Mouse (Mus musculus) heart, embryonic 14.5 days (tissue): ENCODE results near the gene Gm6020. TPM values are rescaled to one million over a fixed set of nuclear protein-coding genes. Genes with fewer than 3 reads are reported as not detected.
A peak's percentile ranks its signal among the peaks of the same experiment; 100 is the strongest.
"Not testable (repeated sequence)": the region's sequence is repeated elsewhere in the genome, so short reads cannot be mapped to it uniquely, and the experiment has no call there.

Experiments used
- ATAC-seq: fragments of 200-750 bp; cut with Nextera tagmentation; 2 replicates; pipeline ENCODE4 v1.8.0; 2017; ENCODE audit warnings: low read depth, moderate TSS enrichment; ENCODE audit not compliant: insufficient number of reproducible peaks, insufficient read depth, low FRiP score
- H3K27ac ChIP-seq, 2 experiments: fragments of 200-500 bp in 1 of 2; fragments of 300-500 bp in 1 of 2; sonication (generic) in 1 of 2; replicated peaks in 1 of 2; 2 replicates each; pipeline ENCODE4 v1.5.1; 2012 to 2014; ENCODE audit warnings: low read depth in 2 of 2, low read length in 2 of 2, control low read depth in 1 of 2, mild to moderate bottlenecking in 1 of 2, mixed read lengths in 1 of 2; ENCODE audit not compliant: control insufficient read depth in 1 of 2, insufficient read depth in 1 of 2
- H3K27me3 ChIP-seq: fragments of 300-500 bp; sonication (generic); 2 replicates; pipeline ENCODE4 v1.6.1; 2014; ENCODE audit warnings: mild to moderate bottlenecking, low read length, control low read depth; ENCODE audit not compliant: control insufficient read depth, insufficient read depth
- H3K36me3 ChIP-seq: fragments of 300-500 bp; sonication (generic); 2 replicates; pipeline ENCODE4 v1.6.1; 2014; ENCODE audit warnings: mild to moderate bottlenecking, control low read depth, low read length, mixed read lengths; ENCODE audit not compliant: control insufficient read depth, insufficient read depth
- H3K4me1 ChIP-seq, 2 experiments: fragments of 200-500 bp in 1 of 2; fragments of 300-500 bp in 1 of 2; sonication (generic) in 1 of 2; 2 replicates each; pipeline ENCODE4 v1.6.1; 2012 to 2014; ENCODE audit warnings: low read length in 2 of 2, control low read depth in 1 of 2, mixed read lengths in 1 of 2; ENCODE audit not compliant: control insufficient read depth in 2 of 2, insufficient read depth in 2 of 2
- H3K4me2 ChIP-seq: fragments of 300-500 bp; sonication (generic); 2 replicates; pipeline ENCODE4 v1.6.1; 2014; ENCODE audit warnings: mild to moderate bottlenecking, low read length
- H3K4me3 ChIP-seq, 2 experiments: fragments of 200-500 bp in 1 of 2; fragments of 300-500 bp in 1 of 2; sonication (generic) in 1 of 2; 2 replicates each; pipeline ENCODE4 v1.5.1; 2012 to 2014; ENCODE audit warnings: low read length in 2 of 2, mild to moderate bottlenecking in 2 of 2, control low read depth in 1 of 2, low read depth in 1 of 2, moderate library complexity in 1 of 2; ENCODE audit not compliant: control insufficient read depth in 1 of 2, insufficient read depth in 1 of 2
- H3K9ac ChIP-seq: fragments of 300-500 bp; sonication (generic); 2 replicates; pipeline ENCODE4 v1.6.1; 2014; ENCODE audit warnings: mild to moderate bottlenecking, low read length
- H3K9me3 ChIP-seq: fragments of 300-500 bp; sonication (generic); 2 replicates; pipeline ENCODE4 v1.6.1; 2016; ENCODE audit warnings: low read length, control low read depth; ENCODE audit not compliant: control insufficient read depth
- WGBS: fragments of 180-500 bp; shearing (Covaris S2); extraction: QIAGEN DNeasy Blood & Tissue Kit; methylation state at CpG from one replicate; pipeline ENCODE4 v1.1.7; 2014; 5-methylcytosine and 5-hydroxymethylcytosine counted together
- polyA plus RNA-seq: library from polyadenylated mRNA; unstranded; fragments of >200 nt; fragmentation: Nextera tagmentation; extraction: Ambion mirVana; gene quantifications from 2 replicates; pipeline ENCODE4 v1.2.1, GENCODE M21; 2014

The Gm6020 gene
- not detected in 2 replicates for polyA plus RNA-seq

GRCm38 (mm10) chr19:61183590-61183989 is at the start of gene Gm6020:
Gm6020 (plus strand) TSS chr19:61183890.
- H3K4me3 ChIP-seq, H3K27me3 ChIP-seq, H3K27ac ChIP-seq, H3K36me3 ChIP-seq, H3K9ac ChIP-seq, ATAC-seq, H3K4me1 ChIP-seq, H3K4me2 ChIP-seq: not testable (repeated sequence)
- WGBS: 66% methylated on average over 2 of the region's 2 CpGs
- H3K9me3 ChIP-seq: peaks cover 11% of the 10 kb centered on the region

GRCm38 (mm10) chr19:61138655-61139054 is 45.0 kb upstream of the Gm6020 start:
- H3K36me3 ChIP-seq: no peaks in the 10 kb centered on the region
- H3K27me3 ChIP-seq: no peaks in the 10 kb centered on the region
- no peak overlapping the region for H3K4me3 ChIP-seq
- no peak overlapping the region for H3K4me2 ChIP-seq
- H3K27ac ChIP-seq: no peak overlapping the region
- H3K4me1 ChIP-seq: peaks cover 0 to 10% of the 10 kb centered on the region in 2 experiments; a peak in 2 of 4 replicates
- H3K9ac ChIP-seq: no peak overlapping the region
- ATAC-seq: no peak
- H3K9me3 ChIP-seq: no peaks in the 10 kb centered on the region

- no peaks in the 10 kb centered on the region for H3K36me3 ChIP-seq
- H3K4me2 ChIP-seq: peak within 1 kb of the TSS; percentile 74
- H3K9ac ChIP-seq: peak within 1 kb of the TSS; percentile 82
- H3K27me3 ChIP-seq: no peaks in the 10 kb centered on the region
- peak within 1 kb of the TSS; percentile 71 to 87 for H3K4me3 ChIP-seq
- WGBS: under 1% methylated on average over 18 of the region's 18 CpGs
- ATAC-seq: peak; percentile 96
- H3K27ac ChIP-seq: peak within 1 kb of the TSS; percentile 29 to 57
- peaks cover 0 to 10% of the 10 kb centered on the region in 2 experiments; a peak in 2 of 4 replicates for H3K4me1 ChIP-seq
- no peaks in the 10 kb centered on the region for H3K9me3 ChIP-seq
These were observed 43.1 kb upstream of the Gm6020 start, which contains the start of gene Zfp950 for GRCm38 (mm10) chr19:61140342-61141206. Zfp950 (minus strand) TSS chr19:61140840.

- H3K36me3 ChIP-seq: no peaks in the 10 kb centered on the region
- 17% methylated on average over 4 of the region's 4 CpGs for WGBS
- H3K27me3 ChIP-seq: no peaks in the 10 kb centered on the region
- no peaks in the 10 kb centered on the region for H3K9me3 ChIP-seq
- H3K4me1 ChIP-seq: peaks cover 0 to 10% of the 10 kb centered on the region in 2 experiments; a peak in 2 of 4 replicates
- no peak for ATAC-seq
- peak overlapping the region; percentile 82 for H3K9ac ChIP-seq
- peak overlapping the region in 1 of 2 experiments; percentile 71; a peak in 2 of 4 replicates for H3K4me3 ChIP-seq
- H3K27ac ChIP-seq: 0 out of 4 replicates have a peak overlapping the region, but pooled peaks of 1 of the 2 experiments have one; percentile 29
- H3K4me2 ChIP-seq: peak overlapping the region; percentile 74
These were observed 42.4 kb upstream of the Gm6020 start for GRCm38 (mm10) chr19:61141299-61141698.

- Histone ChIP-seq H3K27me3 (no peaks in the 10 kb centered on the region), H3K9ac (peak overlapping the region; percentile 66), H3K4me1 (no peaks in the 10 kb centered on the region), H3K9me3 (0 out of 2 replicates have a peak, but pooled peaks cover 2% of the 10 kb centered on the region), H3K4me2 (peak overlapping the region; percentile 84), H3K27ac (no peak overlapping the region), H3K4me3 (peak overlapping the region; percentile 45 to 60), H3K36me3 (no peaks in the 10 kb centered on the region)
- ATAC-seq: no peak
- WGBS: 7% methylated on average over 8 of the region's 8 CpGs
These were observed 32.4 kb upstream of the Gm6020 start for GRCm38 (mm10) chr19:61151372-61151700.

- H3K9ac ChIP-seq: peak overlapping the region; percentile 66
- H3K36me3 ChIP-seq: no peaks in the 10 kb centered on the region
- WGBS: 4% methylated on average over 27 of the region's 27 CpGs
- peak overlapping the region; percentile 45 to 60 for H3K4me3 ChIP-seq
- peak overlapping the region; percentile 84 for H3K4me2 ChIP-seq
- 0 out of 2 replicates have a peak, but pooled peaks cover 2% of the 10 kb centered on the region for H3K9me3 ChIP-seq
- no peak for ATAC-seq
- no peaks in the 10 kb centered on the region for H3K27me3 ChIP-seq
- H3K4me1 ChIP-seq: no peaks in the 10 kb centered on the region
- no peak overlapping the region for H3K27ac ChIP-seq
These were observed 31.8 kb upstream of the Gm6020 start for GRCm38 (mm10) chr19:61151701-61152420.

GRCm38 (mm10) chr19:61175756-61176324 is 7.8 kb upstream of the Gm6020 start, which contains the start of gene Gm7102:
Gm7102 (minus strand) TSS chr19:61176309.
- no peaks in the 10 kb centered on the region for H3K9me3 ChIP-seq
- no peak within 1 kb of the TSS for H3K27ac ChIP-seq
- no peaks in the 10 kb centered on the region for H3K27me3 ChIP-seq
- 17% methylated on average over 39 of the region's 39 CpGs for WGBS
- no peak for ATAC-seq
- peak within 1 kb of the TSS; percentile 65 for H3K9ac ChIP-seq
- peak within 1 kb of the TSS; percentile 36 to 56 for H3K4me3 ChIP-seq
- no peaks in the 10 kb centered on the region for H3K4me1 ChIP-seq
- H3K36me3 ChIP-seq: no peaks in the 10 kb centered on the region
- H3K4me2 ChIP-seq: peak within 1 kb of the TSS; percentile 66
